Mouse (Mus musculus) bone marrow macrophage, adult 2 months (primary cell): Measurements from ENCODE around the gene Clic5.

Experiments used
- CTCF ChIP-seq: IDR thresholded peaks from 2 replicates; pipeline ENCODE4 v1.5.1; 2012; ENCODE audit warnings: low read depth, mild to moderate bottlenecking, low read length, moderate library complexity
- POLR2A ChIP-seq: IDR thresholded peaks from 2 replicates; pipeline ENCODE4 v1.6.1; 2012; ENCODE audit warnings: mild to moderate bottlenecking, low read depth, low read length, borderline replicate concordance

DNA sequence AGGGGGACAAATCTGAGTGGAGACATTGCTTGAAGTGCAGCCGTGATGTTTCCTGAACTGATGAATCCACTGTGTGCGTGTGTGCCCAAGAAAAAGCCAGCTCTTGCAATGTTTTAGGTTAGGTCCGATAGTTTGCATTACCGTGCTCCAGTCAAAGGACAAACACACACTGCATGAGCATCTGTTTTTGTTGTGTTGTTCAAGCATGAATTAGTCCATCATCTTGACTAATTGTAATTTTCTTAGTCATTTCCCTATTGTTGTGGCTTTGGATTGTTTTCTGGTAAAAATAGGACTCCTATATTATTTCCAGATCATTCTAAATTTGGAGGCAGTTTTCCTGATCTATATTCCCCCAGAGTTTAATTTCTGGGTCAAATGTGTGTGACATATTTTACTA, 18.7 kb upstream of the Clic5 start:
- TF ChIP-seq CTCF: no peak
- TF ChIP-seq POLR2A: no peak
